Mouse (Mus musculus): ENCODE results near the gene Gata3. TPM values are rescaled to one million over a fixed set of nuclear protein-coding genes. Genes with fewer than 3 reads are reported as not detected.

Gata3 gene
- 60.0 TPM for polyA plus RNA-seq (2017; shearing (Covaris generic))

GRCm38 (mm10) chr2:9889651-9890183, at the start of gene Gata3:
Gene Gata3 (minus strand): TSS chr2:9890034.

GRCm38 (mm10) chr2:9888913-9889650, 752 bp downstream of the Gata3 start, which contains the start of gene 9230102O04Rik:
Gene 9230102O04Rik (minus strand): TSS chr2:9889540.

GRCm38 (mm10) chr2:9881051-9881591, 8.7 kb downstream of the Gata3 start, which contains the start of gene 4930412O13Rik:
Gene 4930412O13Rik (plus strand): TSS chr2:9881252.

Other genes starting within 250 kb of the Gata3 start
- gene 4930412O13Rik, start 8.8 kb downstream of the Gata3 start, polyA plus RNA-seq (2017; shearing (Covaris generic)), result not detected
- gene 9230102O04Rik, start 494 bp downstream of the Gata3 start, polyA plus RNA-seq (2017; shearing (Covaris generic)), result not detected
- 25.4 TPM for gene Taf3, start 158.6 kb upstream of the Gata3 start, polyA plus RNA-seq (2017; shearing (Covaris generic))
- gene Atp5c1, start 190.5 kb upstream of the Gata3 start, polyA plus RNA-seq (2017; shearing (Covaris generic)), result 316 TPM
- 51.1 TPM for gene Kin, start 190.6 kb upstream of the Gata3 start, polyA plus RNA-seq (2017; shearing (Covaris generic))
- gene Itih2, start 241.4 kb upstream of the Gata3 start, polyA plus RNA-seq (2017; shearing (Covaris generic)), result not detected